Mouse (Mus musculus) CD4-positive, CD25-positive, alpha-beta regulatory T cell, adult 2 months (primary cell): ENCODE results near the gene Colgalt2.
"Not testable (repeated sequence)": the region's sequence is repeated elsewhere in the genome, so short reads cannot be mapped to it uniquely, and the experiment has no call there.

Source experiments
- DNase-seq: peaks from one replicate; pipeline ENCODE4 v3.0.0-alpha.2; 2012; ENCODE audit warnings: low read depth, low spot score

Gene Colgalt2

GRCm38 (mm10) chr1:152416306-152416904 is 16.8 kb downstream of the Colgalt2 start:
- DNase-seq, result no peak

- DNase-seq, result no peak
Observed at GRCm38 (mm10) chr1:152417602-152418001, 18.0 kb downstream of the Colgalt2 start.

GRCm38 (mm10) chr1:152422295-152422694 is 22.7 kb downstream of the Colgalt2 start:
- DNase-seq, result no peak

GRCm38 (mm10) chr1:152423052-152423451 is 23.4 kb downstream of the Colgalt2 start:
- no peak for DNase-seq

- no peak for DNase-seq
Observed at GRCm38 (mm10) chr1:152427912-152428581, 28.4 kb downstream of the Colgalt2 start.

- no peak for DNase-seq
Observed at GRCm38 (mm10) chr1:152429805-152430204, 30.2 kb downstream of the Colgalt2 start.

GRCm38 (mm10) chr1:152434166-152434565 is 34.5 kb downstream of the Colgalt2 start:
- no peak for DNase-seq

- not testable (repeated sequence) for DNase-seq
Observed at GRCm38 (mm10) chr1:152437518-152437917, 37.9 kb downstream of the Colgalt2 start.

- DNase-seq, result no peak
Observed at GRCm38 (mm10) chr1:152439408-152439807, 39.8 kb downstream of the Colgalt2 start.

GRCm38 (mm10) chr1:152439874-152440273 is 40.2 kb downstream of the Colgalt2 start:
- DNase-seq, result no peak

GRCm38 (mm10) chr1:152444630-152445029 is 45.0 kb downstream of the Colgalt2 start:
- DNase-seq, result no peak

GRCm38 (mm10) chr1:152445925-152446324 is 46.3 kb downstream of the Colgalt2 start:
- no peak for DNase-seq

- no peak for DNase-seq
Observed at GRCm38 (mm10) chr1:152454536-152454935, 54.9 kb downstream of the Colgalt2 start.

- DNase-seq, result no peak
Observed at GRCm38 (mm10) chr1:152455275-152456243, 55.9 kb downstream of the Colgalt2 start.

GRCm38 (mm10) chr1:152456266-152456665 is 56.6 kb downstream of the Colgalt2 start:
- no peak for DNase-seq

- no peak for DNase-seq
Observed at GRCm38 (mm10) chr1:152457596-152457995, 58.0 kb downstream of the Colgalt2 start.

- no peak for DNase-seq
Observed at GRCm38 (mm10) chr1:152458996-152459395, 59.4 kb downstream of the Colgalt2 start.

GRCm38 (mm10) chr1:152460931-152461330 is 61.3 kb downstream of the Colgalt2 start:
- no peak for DNase-seq

GRCm38 (mm10) chr1:152461814-152462213 is 62.2 kb downstream of the Colgalt2 start:
- no peak for DNase-seq

- DNase-seq, result no peak
Observed at GRCm38 (mm10) chr1:152462348-152462747, 62.7 kb downstream of the Colgalt2 start.

GRCm38 (mm10) chr1:152466280-152466679 is 66.7 kb downstream of the Colgalt2 start:
- no peak for DNase-seq

GRCm38 (mm10) chr1:152468443-152468842 is 68.8 kb downstream of the Colgalt2 start:
- DNase-seq, result no peak
